Mouse (Mus musculus) thymus, postnatal 0 days (tissue): ENCODE data around the gene Il1rap. TPM values are rescaled to one million over a fixed set of nuclear protein-coding genes. Genes with fewer than 3 reads are reported as not detected.

Source experiments
- DNase-seq: peaks from one replicate; pipeline ENCODE4 v3.0.0-alpha.2; 2015; ENCODE audit warnings: low spot score
- polyA plus RNA-seq: library from polyadenylated mRNA; unstranded; fragments of >200 nt; fragmentation: Nextera tagmentation; extraction: Ambion mirVana; gene quantifications from 2 replicates; pipeline ENCODE4 v1.2.1, GENCODE M21; 2015

The Il1rap gene
- polyA plus RNA-seq, result 2.4 and 3.6 TPM in 2 replicates

DNA sequence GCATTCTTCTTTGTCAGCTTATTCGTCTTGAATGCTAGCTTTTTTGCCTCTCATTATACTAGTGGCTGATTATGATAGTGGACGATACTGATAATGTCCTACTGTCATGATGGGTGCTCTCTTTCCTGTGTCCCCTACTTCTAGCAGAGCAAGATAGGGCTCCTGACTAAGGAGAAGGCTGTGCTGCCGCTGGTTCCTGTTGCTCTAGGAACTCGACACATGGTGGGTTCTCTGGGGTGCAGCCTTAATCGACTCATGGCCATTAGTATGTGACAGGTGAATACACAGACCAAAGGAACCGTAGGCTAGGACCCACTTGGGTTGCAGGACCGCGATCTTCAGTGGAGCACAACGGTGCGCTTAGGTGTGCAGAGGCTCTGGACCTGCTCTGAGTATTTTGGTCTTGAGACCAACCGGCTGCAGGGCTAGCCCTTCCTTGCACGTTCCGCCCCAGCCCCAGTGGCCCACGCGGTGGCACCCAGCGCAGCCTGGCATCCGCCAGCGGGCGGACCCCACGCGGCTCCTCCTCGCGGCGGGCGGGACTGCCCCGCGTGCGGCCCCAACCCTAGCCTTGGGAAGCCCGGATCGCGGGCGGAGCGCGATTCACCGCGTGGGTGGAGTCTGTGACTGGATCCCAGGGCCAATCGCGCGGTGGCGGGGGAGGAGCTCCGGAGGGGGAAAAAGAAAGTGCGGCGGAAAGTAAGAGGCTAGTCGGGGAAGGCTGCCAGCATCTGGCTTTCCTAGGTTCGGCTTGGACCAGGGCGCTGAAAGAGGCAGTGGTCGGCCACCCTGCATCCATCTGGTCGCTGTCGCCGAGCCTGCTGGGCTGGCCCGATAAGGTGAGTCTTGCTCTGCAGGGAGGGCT, at the start of gene Il1rap:
TSS of gene Il1rap (plus strand) at position 657 of the 865 bp plus-strand sequence.
- DNase-seq, result peak; percentile 91

DNA sequence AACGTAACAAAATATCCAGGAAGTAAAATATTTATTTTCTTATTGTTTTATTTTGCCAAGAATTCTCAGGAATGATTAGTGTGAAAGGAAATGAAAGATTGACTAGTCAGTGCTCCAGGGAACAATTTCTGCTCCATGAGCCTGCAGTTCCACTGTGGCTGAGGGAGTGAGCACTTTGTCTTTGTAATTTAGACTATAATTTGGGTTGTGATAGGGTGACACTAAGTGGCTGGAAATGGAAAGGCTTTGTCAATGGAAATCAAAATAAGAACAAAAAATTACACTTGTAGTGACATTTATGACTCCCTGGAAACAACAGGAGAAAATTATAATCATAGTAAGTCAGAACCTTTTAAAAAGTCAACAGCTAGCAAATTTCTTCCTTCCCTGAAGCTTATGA, 49.2 kb upstream of the Il1rap start:
- DNase-seq, result no peak

DNA sequence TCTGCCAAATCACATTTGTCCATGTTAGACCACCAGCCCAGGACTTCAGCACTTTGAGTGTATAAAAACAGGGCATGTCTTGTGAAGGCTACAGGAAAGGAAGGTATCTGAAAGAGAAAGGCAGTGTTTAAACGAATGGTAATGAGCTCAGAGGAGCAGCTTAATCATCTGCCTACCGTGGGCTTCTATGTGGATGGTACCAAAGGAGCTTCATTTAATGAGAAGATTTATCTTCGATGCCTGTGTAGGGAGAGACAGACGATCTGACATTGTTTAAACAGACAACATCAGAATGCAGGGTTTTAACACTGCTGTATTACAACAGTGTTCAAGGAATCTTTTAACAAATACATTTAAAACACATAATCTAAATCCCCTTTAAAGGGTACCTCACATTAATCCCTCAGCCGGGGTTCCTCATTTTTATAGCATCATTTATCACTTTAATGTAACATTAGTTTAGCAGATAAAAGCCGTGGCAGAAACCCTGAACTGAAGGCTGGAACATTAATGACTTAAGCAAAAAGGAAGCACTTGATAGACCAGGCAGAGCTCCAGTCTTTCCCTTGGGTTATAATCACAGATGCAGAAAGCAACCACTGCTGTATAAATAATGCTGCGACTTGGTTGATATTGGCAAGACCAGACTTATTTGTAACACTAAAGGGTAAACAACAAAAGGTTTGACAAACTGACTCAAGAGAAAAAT, 35.2 kb upstream of the Il1rap start:
- DNase-seq, result no peak

DNA sequence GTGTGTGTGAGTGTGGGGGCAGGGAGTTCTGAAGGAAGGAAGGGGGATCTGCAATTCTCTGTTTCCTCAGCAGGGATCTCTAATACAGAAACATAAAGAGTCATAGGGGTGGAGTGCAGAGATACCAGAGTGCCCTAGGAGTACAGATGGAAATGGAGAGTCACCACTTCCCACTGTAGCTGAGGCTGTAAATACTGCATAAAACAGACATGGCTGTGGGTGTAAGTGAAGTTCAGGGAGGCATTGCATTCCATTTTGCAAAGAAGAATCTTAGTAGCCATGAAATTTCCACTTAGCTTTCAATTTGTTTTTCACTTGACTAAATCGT, 34.7 kb upstream of the Il1rap start:
- DNase-seq, result no peak

DNA sequence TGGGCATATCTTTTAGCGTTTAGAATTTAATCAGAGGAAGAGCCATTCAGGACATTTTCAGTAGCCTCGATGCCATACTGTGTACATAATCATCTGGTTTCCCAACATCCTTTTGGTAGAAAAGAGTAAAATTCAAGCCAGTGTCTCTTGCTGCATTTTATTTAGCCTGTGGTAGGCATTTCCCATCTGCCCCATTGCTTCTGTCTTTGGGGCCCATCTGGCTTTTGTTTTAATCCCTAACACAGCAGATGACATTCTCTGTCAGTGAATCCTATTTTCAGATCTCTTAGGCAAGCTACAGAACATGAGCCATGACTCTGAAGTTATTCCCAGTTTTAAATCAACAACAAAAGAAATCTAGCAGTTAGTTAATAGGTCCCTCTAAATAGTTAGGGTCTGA, 32.3 kb upstream of the Il1rap start:
- no peak for DNase-seq

DNA sequence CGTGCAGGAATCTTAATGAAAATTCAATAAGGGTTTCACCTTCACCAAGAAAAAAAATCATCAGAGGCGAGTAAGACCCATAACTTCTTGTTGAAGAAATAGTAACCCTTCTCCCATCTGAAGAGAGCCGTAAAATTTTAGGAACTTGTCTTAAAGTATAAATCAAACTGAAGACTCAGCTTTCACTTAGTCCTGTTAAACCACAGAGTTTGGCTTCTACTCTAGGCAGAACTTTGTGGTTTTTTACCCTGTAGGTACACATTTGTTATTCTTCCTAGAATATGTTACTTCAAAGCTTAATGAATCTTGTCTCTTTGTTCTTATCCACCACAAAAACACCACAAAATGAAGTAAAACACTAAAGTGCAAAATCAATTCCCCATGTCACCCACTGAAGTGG, 29.3 kb upstream of the Il1rap start:
- DNase-seq, result no peak

DNA sequence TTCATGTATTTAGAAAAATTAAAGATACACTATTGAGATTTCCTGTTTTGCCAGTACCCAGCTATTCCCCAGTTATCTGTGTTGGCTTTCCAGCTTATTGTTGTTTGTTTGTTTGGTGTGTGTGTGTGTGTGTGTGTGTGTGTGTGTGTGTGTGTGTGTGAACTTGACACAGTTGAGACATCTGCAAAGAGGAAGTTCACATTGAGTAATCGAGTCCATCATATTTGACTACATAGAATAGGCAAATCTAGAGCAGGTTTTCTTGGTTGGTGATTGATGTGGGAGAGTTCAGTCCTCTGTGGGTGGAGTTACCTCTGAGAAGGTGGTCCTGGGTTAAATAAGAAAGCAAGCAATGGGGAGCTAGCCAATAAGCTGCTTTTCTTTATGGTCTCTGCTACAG, 22.7 kb upstream of the Il1rap start:
- DNase-seq, result no peak

DNA sequence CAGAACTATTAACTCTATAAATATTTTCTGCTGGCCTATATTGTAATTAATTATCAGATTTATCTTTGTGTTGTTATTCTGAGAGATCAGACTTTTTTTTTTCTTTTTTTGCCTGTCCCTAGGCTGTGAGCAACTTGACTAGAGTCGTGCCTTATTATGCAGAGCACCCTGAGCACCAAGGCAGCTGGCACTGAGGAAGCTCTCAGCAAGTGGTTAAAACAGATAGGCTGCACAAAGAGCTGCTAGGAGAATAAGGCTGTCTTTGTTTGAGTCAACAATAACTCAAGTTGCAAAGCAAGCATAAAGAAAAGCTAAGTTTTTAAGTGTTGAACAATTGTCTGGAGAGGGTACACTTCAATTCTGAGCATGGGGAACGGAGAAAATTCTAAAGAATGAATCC, 19.8 kb upstream of the Il1rap start:
- DNase-seq, result no peak

DNA sequence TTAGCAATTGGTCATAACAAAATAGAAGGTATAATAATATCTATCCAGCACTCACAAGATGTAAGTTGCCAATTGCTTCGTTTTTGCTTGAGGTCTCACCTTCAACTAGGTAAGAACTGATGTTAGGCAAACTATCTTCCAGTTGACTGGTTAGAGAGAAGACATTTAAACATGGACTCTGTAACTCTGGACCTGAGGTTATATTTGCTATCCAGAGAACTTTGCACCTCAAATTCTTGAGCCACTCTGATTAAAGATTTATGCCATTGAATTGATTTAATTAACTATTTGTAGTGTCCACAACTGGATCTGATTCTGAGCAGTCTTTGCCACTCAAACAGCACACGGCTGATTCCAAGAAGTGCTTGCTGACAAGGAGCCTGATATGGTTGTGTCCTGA, 18.7 kb upstream of the Il1rap start:
- no peak for DNase-seq

DNA sequence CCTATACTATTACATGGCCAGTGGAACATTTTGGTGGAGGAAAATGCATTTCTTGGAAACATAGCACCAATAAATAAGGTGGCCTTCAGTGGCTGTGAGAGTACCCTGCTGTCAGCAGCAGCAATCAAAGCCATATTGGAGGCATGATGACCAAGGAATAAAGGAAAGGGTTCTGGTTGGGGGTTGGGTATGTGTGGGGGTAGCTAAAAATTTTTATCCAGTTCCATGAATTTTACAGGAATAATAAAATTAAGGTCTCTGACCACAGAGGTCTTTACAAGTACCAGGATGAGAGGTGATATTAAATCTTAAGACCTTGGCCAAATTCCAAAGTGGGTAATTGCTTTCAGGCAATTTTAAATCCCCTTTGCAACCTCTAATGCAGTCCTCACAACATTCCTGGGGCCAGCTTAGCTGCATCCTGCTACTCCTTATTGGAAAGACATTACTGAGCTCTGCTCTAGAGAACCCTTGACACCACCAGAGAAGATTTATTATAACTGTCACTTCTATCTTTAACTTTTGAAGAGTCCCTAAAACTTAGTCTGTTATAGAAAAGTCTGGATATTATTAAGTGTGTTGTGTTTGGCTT, 12.0 kb upstream of the Il1rap start:
- no peak for DNase-seq

DNA sequence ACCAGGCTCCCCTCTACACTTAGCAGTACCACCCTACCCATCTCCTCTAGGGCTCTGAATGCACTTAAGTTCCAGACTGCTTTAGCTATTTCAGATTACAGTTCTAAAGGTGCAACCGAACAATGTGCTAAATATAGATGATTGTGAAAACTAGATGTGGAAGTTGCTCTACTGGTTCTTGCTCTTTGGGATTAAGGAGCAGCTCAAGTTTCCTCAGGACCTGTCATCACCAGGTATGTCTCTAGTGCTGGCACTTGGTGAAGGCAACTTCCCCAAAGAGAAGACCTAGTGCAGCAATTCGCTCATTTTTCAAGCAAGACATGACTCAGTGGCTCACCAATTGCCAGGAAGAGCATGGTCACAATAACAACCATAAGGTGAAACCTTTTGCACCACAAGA, 9.7 kb upstream of the Il1rap start:
- no peak for DNase-seq

DNA sequence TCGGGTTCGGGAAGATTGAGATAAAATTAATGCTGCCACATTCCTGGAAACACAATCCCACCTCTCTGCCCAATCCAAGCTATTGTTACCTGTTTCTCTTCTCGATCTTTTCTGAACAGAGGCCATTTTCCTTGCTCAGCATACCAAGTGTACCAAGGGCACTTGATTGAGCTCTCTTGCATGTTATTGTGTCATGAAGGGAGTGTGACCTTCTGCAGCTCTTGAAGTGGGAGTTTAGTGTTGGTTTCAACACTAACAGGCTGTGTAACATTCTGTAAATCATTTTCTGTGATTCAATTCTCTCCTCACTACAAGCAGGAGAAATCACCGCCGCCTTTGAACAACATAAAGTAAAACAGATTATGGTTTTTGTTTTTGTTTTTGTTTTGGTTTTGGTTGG, 7.3 kb upstream of the Il1rap start:
- no peak for DNase-seq

DNA sequence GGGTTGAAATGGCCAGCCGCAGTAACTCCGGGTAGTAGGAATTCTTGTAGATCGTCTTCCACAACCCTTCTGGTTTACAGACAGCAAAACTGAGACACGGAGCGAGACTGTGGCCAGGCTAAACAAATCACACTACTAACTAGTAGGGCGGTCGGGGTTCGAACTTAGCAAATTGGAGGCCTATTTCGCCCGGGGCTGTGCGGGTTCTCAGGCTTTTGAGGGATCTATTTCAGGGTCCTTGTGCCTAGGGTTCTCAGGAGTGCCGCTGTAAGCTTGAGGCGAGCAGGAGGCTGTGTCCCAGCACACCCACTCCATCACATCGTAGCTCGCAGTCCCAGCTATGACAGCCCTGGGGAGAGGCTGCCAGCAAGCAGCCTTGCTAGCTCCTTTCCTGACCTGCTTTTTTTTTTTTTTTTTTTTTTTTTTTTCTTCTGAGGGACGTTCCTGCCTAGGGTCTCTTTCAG, 441 bp downstream of the Il1rap start:
- no peak for DNase-seq

DNA sequence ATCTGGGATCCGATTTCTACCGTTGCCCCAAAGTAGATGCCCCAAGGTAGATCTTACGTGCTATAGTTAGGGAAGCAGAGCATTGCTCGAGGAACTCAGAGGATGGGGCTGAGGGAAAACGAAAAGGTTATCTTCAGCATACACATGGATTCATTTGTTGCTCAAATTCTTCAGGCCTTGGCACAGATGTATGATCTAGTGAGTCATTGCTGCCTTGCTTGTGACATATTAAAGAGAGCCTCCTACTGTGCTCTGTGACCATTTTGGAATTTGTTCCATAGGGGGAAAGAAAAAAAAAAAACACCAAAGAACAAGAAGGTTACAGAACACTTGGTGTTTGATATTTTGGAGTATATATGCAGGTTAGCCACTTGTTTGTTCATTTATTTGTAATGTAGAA, 4.3 kb downstream of the Il1rap start:
- DNase-seq, result no peak

DNA sequence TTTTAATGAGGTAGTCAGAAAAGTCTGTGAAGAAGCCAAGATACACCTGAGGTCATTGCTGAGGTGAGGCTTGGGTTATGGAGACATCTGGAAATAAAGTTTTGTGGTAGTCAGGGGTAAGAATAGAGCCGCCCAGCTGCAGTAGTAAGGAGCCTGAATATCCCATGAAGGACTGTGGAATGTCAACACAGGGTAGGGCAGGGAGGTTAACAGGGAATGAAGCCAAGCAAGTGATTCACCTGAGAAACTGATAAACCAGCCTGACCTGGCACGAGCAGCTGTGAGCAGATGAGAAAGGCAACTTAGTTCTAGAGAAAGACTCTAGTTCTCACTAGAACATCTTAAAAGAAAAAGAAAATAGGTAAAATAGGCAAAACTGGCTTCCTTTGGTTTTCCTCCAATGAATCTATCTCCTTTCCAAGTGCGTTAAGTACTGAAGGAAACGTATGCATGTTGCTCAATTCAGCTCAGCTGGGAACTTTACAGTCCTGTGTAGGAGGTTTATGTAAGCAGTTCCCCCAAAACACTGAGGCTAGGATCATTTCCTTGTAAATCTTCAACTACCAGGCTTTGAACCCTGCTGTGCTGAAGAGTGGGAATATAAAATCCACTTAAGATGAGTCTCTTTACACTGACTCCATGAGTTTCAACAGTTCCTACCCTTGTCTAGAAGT, 9.5 kb downstream of the Il1rap start:
- no peak for DNase-seq

DNA sequence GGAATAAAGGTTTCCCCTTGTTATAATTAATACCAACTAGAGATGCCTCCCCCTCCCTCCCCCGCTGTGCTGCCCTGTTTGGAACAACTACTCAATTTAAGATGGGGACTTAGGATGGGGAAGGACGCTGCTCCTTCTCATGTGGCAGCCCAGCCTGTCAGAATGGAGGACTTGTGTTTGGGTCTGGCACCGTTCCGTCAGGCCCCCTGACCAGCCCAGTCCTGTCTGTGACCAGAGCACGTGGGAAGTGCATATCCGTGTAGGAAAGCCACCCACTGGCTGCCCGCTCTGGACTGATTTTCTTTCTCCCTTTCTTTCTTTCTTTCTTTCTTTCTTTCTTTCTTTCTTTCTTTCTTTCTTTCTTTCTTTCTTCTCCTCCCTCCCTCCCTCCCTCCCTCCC, 14.9 kb downstream of the Il1rap start:
- DNase-seq, result no peak

DNA sequence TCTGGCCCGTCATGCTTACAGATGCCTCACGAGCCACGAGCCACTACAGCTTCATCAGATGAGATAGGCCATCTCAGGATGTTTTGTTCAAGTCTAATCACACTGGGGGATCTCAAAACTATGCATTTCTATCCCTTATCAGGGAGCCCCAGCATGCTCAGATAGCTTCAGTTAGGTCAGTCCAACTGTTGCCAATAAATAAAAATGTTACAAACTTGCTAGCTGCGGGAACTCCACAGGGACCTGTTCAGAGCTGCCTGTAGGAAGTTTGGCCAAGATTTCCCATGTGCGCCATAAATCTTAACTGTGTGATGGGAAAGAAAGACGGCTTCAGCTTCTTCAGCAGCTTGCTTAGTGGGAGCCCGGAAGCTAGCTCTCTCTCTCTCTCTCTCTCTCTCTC, 15.8 kb downstream of the Il1rap start:
- DNase-seq, result no peak

DNA sequence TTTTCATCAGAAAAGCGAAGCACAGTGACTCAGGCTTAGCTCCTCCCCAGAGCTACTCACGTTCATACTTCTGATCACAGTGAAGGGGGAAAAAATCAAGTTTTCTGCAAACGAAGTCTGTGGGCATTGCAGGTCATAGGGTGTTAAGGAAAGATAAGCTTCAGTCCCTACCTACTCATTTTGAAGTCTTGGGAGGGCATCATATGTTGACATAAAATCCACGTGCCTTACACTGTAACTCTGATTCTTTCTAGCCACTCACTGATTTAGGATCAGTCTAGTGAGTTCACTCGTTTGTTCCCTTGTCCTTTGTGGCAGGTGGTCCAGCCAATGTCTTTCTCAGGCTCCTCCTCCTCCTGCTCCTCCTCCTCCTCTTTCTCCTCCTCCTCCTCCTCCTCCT, 17.1 kb downstream of the Il1rap start:
- no peak for DNase-seq

DNA sequence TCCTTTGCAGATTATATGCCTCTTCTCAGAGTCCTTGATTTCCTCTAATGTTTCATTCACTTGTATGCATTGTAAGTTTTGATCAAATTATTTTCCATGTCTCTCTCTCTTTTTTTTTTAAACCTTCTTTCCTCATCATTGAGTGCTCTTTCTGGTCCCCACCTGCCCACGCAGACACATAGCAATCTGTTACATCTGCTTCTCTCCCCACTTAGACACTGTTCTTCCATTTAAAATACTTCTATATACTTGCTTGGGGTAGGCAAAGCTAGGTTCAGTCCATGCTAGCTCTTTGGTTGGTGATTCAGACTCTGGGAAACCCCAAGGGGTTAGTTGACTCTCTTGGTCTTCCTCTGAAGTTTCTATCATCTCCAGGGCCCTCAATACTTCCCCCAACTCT, 20.0 kb downstream of the Il1rap start:
- DNase-seq, result no peak

DNA sequence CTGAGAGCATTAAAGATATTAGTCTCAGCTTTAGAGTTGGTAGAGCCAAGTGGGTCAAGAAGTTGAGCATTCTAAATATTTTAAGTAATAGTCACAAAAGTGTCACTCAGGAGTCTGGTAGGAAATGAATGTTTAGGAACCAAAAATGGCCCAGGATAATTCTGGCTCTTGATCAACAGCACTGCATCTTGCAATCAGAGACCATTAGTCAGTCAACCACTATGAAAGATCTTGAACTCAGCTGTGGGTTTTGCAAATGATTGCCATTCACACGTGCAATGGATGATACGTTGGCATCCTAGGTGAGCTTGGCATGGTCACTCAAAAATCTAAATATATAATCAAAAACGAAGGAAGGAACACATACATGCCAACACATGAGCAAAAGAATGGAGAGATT, 23.1 kb downstream of the Il1rap start:
- DNase-seq, result no peak

DNA sequence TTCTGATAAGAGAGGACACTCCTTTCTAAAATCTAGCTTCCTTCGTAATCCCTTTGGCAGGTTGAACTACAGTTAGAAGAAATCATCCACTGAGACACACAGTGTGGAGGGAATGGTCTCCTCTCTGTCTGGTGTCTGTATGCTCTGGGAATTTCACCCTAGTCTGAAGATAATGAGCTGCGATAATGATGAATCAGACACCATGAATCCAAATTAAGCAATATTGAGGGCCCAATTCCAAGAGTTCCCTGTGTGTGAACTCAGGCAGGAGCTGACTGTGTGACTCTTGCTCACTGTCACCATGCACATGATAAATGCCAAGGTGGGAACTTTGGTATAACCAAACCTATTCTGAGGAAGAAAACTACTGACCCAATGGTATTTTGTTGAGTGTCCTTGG, 26.5 kb downstream of the Il1rap start:
- no peak for DNase-seq

DNA sequence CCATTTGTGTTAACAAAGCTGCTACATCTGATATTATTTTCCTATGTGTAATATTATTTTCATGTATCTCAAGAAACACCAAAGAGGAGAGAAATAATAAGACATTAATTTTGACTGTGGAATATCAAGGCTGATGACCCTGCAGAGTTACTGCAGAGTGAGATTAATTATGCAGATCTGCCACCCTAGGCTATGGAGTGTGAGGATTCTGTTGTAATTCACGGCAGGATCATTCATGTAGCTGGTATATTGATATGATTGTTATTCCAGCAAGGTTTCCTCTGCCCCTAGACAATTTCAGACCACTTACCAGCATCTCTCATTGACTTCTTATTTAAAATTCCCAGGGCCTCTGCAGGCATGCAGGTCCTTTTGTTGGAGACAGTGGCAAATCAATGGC, 29.0 kb downstream of the Il1rap start:
- DNase-seq, result no peak
